Mouse (Mus musculus) limb, embryonic 14.5 days (tissue): ENCODE results near the gene Lhpp. TPM values are rescaled to one million over a fixed set of nuclear protein-coding genes. Genes with fewer than 3 reads are reported as not detected.
A peak's percentile ranks its signal among the peaks of the same experiment; 100 is the strongest.

Experiments
- ATAC-seq: fragments of 200-750 bp; cut with Nextera tagmentation; 2 replicates; pipeline ENCODE4 v1.8.0; 2017; ENCODE audit warnings: low read depth, moderate number of reproducible peaks, moderate TSS enrichment; ENCODE audit not compliant: low FRiP score
- DNase-seq: peaks from one replicate; pipeline ENCODE4 v3.0.0-alpha.2; 2015; ENCODE audit warnings: low spot score
- H3K27ac ChIP-seq: fragments of 300-500 bp; sonication (generic); replicated peaks from 2 replicates; pipeline ENCODE4 v1.5.1; 2014; ENCODE audit warnings: low read depth, mild to moderate bottlenecking, low read length, moderate library complexity, mixed read lengths
- H3K27me3 ChIP-seq: fragments of 300-500 bp; sonication (generic); 2 replicates; pipeline ENCODE4 v1.6.1; 2014; ENCODE audit warnings: low read length, mixed read lengths; ENCODE audit not compliant: control insufficient read depth, insufficient read depth
- H3K36me3 ChIP-seq: fragments of 300-500 bp; sonication (generic); 2 replicates; pipeline ENCODE4 v1.6.1; 2014; ENCODE audit warnings: mild to moderate bottlenecking, low read length, moderate library complexity, mixed read lengths; ENCODE audit not compliant: control insufficient read depth, insufficient read depth
- H3K4me1 ChIP-seq: fragments of 300-500 bp; sonication (generic); 2 replicates; pipeline ENCODE4 v1.6.1; 2014; ENCODE audit warnings: antibody characterized with exemption, low read length, mixed read lengths; ENCODE audit not compliant: control insufficient read depth, insufficient read depth
- H3K4me2 ChIP-seq: fragments of 300-500 bp; sonication (generic); replicated peaks from 2 replicates; pipeline ENCODE4 v1.6.1; 2014; ENCODE audit warnings: low read depth, mild to moderate bottlenecking, low read length, moderate library complexity; ENCODE audit not compliant: severe bottlenecking
- H3K4me3 ChIP-seq: fragments of 300-500 bp; sonication (generic); replicated peaks from 2 replicates; pipeline ENCODE4 v1.5.1; 2014; ENCODE audit warnings: low read length
- H3K9ac ChIP-seq: fragments of 300-500 bp; sonication (generic); 2 replicates; pipeline ENCODE4 v1.6.1; 2014; ENCODE audit warnings: mild to moderate bottlenecking, low read depth, low read length, moderate library complexity; ENCODE audit not compliant: severe bottlenecking
- H3K9me3 ChIP-seq: fragments of 300-500 bp; sonication (generic); 2 replicates; pipeline ENCODE4 v1.6.1; 2016; ENCODE audit warnings: low read length; ENCODE audit not compliant: control insufficient read depth
- POLR2A ChIP-seq: fragments of 200-500 bp; IDR thresholded peaks from 2 replicates; pipeline ENCODE4 v1.8.0; 2012; ENCODE audit warnings: inconsistent platforms, mild to moderate bottlenecking, moderate library complexity, borderline replicate concordance; ENCODE audit not compliant: insufficient read depth, insufficient read length; ENCODE audit errors: extremely low read depth
- WGBS: fragments of 180-500 bp; shearing (Covaris S2); extraction: QIAGEN DNeasy Blood & Tissue Kit; methylation state at CpG from one replicate; pipeline ENCODE4 v1.1.7; 2014; 5-methylcytosine and 5-hydroxymethylcytosine counted together
- polyA plus RNA-seq, 2 experiments: library from polyadenylated mRNA; depleted of rRNA in 1 of 2; stranded (reverse) in 1 of 2; unstranded in 1 of 2; fragments of >200 nt; fragmentation: Nextera tagmentation in 1 of 2; extraction: Ambion mirVana in 1 of 2; gene quantifications; 2 replicates each; pipeline versions ENCODE4 v1.2.1 to v1.2.3; 2012 to 2014

The Lhpp gene
- polyA plus RNA-seq, 2 experiments = 20.9 to 22.5 TPM

GRCm38 (mm10) chr7:132720562-132720961, 110.1 kb downstream of the Lhpp start:
- Histone ChIP-seq H3K4me1 (no peaks in the 10 kb centered on the region), H3K27me3 (no peaks in the 10 kb centered on the region), H3K36me3 (peaks cover 2% of the 10 kb centered on the region; the same call in 1 of the 2 replicates), H3K27ac (no peak overlapping the region), H3K4me2 (no peak overlapping the region), H3K4me3 (no peak overlapping the region), H3K9me3 (no peaks in the 10 kb centered on the region), H3K9ac (no peak overlapping the region)
- ATAC-seq = peak; percentile 29; the same call in 1 of the 2 replicates
- no peak for DNase-seq
- no peak for TF ChIP-seq POLR2A
- 82% methylated on average over 8 of the region's 8 CpGs for WGBS

GRCm38 (mm10) chr7:132722401-132723370, 112.2 kb downstream of the Lhpp start:
- Histone ChIP-seq H3K36me3 (no peaks in the 10 kb centered on the region), H3K27ac (no peak overlapping the region), H3K4me1 (no peaks in the 10 kb centered on the region), H3K9me3 (no peaks in the 10 kb centered on the region), H3K4me3 (no peak overlapping the region), H3K9ac (no peak overlapping the region), H3K27me3 (no peaks in the 10 kb centered on the region), H3K4me2 (no peak overlapping the region)
- no peak for TF ChIP-seq POLR2A
- no peak for DNase-seq
- no peak for ATAC-seq
- WGBS = 90% methylated on average over 12 of the region's 12 CpGs

GRCm38 (mm10) chr7:132723906-132724305, 113.5 kb downstream of the Lhpp start:
- DNase-seq = peak; percentile 58
- TF ChIP-seq POLR2A = no peak
- H3K9ac ChIP-seq = no peak overlapping the region
- no peak for ATAC-seq
- H3K4me3 ChIP-seq = no peak overlapping the region
- H3K4me2 ChIP-seq = no peak overlapping the region
- no peaks in the 10 kb centered on the region for H3K27me3 ChIP-seq
- H3K4me1 ChIP-seq = no peaks in the 10 kb centered on the region
- H3K27ac ChIP-seq = no peak overlapping the region
- H3K9me3 ChIP-seq = no peaks in the 10 kb centered on the region
- 84% methylated on average over 11 of the region's 11 CpGs for WGBS
- H3K36me3 ChIP-seq = no peaks in the 10 kb centered on the region

GRCm38 (mm10) chr7:132724501-132725062, 114.1 kb downstream of the Lhpp start:
- no peak for TF ChIP-seq POLR2A
- H3K27ac ChIP-seq = no peak overlapping the region
- H3K4me3 ChIP-seq = no peak overlapping the region
- no peak for ATAC-seq
- no peak overlapping the region for H3K4me2 ChIP-seq
- no peaks in the 10 kb centered on the region for H3K27me3 ChIP-seq
- H3K9me3 ChIP-seq = no peaks in the 10 kb centered on the region
- no peaks in the 10 kb centered on the region for H3K36me3 ChIP-seq
- WGBS = 87% methylated on average over 5 of the region's 5 CpGs
- H3K9ac ChIP-seq = no peak overlapping the region
- DNase-seq = no peak
- H3K4me1 ChIP-seq = no peaks in the 10 kb centered on the region

GRCm38 (mm10) chr7:132726106-132726861, 115.8 kb downstream of the Lhpp start:
- Histone ChIP-seq H3K9me3 (no peaks in the 10 kb centered on the region), H3K36me3 (peaks cover 4% of the 10 kb centered on the region; the same call in 1 of the 2 replicates), H3K4me1 (no peaks in the 10 kb centered on the region), H3K27me3 (no peaks in the 10 kb centered on the region), H3K4me2 (no peak overlapping the region), H3K9ac (no peak overlapping the region), H3K27ac (peak overlapping the region; percentile 59), H3K4me3 (no peak overlapping the region)
- ATAC-seq = peak; percentile 73
- WGBS = 58% methylated on average over 13 of the region's 13 CpGs
- peak; percentile 12 for DNase-seq
- no peak for TF ChIP-seq POLR2A
